Mouse (Mus musculus) adrenal gland, adult 8-10 months (tissue): ENCODE measurements around the gene Gipc3. TPM values are rescaled to one million over a fixed set of nuclear protein-coding genes. Genes with fewer than 3 reads are reported as not detected.

Source experiments
- DNase-seq: peaks from one replicate; pipeline ENCODE4 v3.0.0; 2022
- total RNA-seq, 4 experiments: library from RNA; stranded (reverse); gene quantifications; 2 replicates each; pipeline ENCODE4 v1.2.4; 2022

The Gipc3 gene
- total RNA-seq, 4 experiments from 2014 or later = 3.7 to 17.7 (median 9.3) TPM

DNA sequence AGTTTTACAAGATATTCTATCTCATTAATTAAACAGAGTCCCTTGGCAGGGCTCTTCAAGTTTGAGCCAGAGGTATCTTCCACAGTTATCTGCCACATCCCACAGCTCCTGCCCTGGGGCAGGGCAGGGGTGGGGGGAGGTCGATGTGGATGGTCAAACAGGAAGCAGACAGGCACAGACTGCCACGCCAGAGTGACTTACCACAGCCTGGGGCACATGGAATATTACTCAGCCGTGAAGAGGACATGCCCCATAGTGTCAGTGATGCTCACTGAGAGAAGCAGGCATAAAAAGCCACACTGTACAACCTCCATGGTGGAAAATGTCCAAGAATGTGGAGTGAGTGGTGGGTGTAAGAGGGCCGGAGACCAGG lies 2.1 kb upstream of the Gipc3 start:
- DNase-seq = no peak

DNA sequence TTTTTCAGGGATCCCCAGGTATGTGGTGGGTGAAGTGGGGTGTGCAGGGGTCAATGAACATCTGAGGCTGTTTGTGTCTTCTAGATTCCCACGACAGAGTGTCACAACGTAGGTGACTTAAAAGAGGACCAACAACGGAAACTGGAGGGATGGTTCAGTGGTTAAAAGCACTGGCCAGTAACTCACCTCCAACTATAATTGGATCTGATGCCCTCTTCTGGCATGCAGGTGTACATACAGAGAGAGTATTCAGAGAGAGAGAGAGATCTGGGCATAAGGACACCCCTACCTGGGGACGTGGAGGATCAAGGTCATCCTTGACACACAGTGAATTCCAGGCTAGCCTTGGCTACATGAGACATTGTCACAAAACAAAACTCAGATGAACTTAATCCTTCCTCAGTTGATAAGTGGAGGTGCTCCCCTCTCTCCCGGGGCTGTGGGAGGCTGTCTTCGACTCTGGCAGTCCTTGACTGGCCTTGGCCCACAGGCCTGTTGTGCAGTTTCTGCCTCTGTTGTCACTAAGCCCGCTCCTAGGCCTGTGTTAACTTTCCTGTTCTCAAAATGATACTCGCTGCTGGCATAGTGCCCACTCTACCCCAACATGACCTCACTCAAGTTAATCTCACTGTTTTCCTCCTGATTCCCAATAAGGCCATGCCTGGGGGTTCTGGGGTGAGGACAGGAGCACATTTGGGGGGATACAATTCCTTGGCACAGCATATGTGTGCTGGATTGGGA lies 1.5 kb upstream of the Gipc3 start:
- DNase-seq = no peak

DNA sequence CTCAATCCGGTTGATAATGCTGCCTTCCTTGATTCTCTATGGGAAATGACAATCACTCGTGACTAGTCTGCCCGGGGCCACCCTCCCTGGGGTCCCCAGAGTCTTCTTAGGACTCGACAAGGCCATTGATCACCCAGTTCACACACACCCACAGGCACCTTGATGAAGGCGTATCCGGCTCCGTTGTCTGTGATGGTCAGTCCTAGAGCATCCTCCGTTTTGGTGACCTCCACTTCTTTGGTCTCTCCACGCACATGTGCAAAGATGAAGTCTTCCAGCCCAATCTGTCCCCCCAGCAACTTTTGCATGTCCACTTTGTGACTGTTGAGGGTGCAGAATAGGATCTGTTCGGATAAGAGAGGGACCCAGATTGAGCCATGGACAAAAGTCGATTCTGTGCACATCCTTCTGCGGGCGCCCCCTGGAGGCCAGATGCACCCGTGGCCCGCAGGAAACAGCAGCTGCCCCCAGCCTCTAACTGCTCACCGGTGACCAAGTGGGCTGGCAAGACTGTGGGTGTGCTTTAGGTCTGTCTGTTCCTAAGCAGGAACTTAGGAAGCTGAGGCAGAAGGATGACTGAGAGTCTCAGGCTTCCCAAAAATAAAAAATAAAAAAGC lies 1.6 kb downstream of the Gipc3 start:
- DNase-seq = no peak

DNA sequence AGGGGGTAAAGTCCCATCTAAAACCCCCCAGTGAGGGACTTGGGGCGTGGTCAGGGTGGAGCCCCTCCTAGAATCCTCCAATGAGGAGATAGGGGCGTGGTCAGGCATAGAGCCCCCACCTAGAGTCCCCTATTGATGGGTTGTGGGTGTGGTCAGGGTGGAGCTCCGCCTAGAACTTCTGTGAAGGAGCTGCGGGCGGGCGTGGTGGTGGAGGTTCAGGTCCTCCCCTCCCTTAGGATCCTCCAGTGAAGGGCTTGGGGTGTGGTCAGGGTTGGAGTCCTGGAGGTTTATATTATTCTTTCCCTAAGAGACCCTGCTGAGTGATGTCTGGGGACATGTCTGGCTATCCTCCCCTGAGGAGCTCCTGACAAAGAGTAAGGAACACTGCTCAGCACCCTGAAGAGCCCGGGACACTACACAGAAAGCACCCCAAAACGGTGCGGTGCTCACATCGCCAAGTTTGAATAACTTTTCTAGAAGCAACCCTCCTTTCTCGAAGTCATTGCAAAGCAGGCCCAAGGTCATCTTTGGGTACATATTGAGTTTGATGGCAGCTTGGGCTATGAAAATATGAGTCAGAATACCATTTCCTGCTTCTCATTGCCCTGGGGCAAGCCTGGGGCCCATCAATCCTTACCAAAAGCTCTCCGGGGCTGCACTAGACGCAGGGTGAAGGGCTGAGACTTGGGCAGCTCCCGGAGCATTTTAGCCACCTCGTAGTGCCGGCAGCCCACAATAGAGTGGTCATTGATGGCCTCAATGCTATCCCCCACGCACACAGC lies 2.3 kb downstream of the Gipc3 start:
- no peak for DNase-seq

DNA sequence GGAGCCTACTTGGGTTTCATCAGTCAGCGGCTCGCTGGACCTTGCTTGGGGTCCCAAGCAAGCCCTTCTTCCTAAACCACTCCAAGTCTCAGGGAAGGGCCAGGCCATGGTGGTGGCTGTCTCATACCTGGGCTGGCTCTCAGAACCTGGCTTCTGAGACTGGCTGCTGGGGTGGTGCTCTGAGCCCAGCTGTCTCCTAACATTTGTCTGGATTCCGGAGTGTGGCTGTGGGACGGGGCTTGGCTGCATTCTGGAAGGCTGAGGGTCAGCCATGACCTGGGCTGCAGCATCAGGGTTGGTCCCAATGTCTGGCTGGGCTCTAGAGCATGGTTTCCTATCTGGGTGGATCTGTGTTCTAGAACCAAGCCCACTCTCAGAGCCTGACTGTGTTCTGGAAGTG lies 6.5 kb downstream of the Gipc3 start:
- DNase-seq = no peak

DNA sequence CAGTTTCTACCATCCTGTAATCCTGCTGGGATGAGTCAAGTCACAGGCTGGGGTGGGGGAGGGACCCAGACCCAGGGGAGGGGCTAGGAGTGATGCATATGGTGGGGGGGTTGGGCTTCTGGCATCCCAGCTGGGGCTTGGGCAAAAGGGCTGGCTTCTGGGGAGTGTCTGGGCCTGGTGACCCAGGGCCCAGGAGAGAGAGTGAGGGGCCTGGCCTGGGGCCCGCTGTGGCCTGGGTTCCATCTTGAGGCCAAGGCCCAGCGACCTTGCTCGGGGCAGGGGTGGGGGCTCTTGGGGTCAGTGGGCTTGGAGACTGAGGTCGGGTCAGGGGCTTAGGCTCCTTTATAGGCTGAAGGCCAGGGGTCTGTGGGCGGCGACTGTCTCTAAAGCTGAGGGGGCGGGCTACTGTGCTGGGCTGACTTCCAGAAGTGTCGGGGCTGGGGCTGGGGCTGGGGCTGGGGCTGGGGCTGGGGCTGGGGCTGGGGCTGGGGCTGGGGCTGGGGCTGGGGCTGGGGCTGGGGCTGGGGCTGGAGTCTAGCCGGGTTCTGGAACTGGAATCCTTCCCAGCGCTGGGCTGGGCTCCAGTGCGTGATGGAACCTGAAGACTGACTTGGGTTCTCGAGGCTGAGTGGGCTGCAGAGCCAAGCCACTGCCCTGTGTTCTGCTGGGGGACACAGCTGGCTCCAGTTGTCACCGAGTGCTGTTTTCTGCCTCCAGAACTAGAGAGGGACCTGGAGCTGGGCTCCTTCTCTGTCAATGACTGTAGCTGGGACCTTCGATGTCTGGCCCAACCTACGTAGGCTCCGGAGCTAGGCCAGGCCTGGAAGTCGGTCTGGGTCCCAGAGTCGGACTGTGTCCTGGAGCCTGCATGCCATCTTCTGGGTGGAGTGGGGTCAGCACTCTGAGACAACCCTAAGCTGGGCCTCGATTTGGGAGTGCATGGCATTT lies 7.4 kb downstream of the Gipc3 start:
- DNase-seq = no peak

DNA sequence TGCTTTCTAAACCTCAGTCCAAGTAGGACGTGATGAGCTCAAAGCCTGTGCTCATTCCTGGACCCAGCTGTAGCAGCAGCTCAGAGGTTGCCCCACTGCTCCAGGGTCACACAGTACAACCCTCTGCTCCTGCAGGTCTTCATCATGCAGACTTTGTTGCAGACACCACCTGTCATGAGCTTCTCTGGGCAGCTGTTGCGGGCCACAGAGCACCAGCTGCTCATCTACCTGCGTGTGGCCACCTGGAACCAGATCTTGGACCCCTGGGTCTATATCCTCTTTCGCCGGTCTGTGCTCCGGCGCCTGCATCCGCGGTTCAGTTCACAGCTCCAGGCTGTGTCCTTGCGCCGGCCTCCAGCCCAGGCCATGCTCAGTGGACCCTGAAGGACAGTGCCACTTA lies 8.7 kb downstream of the Gipc3 start:
- DNase-seq = no peak

DNA sequence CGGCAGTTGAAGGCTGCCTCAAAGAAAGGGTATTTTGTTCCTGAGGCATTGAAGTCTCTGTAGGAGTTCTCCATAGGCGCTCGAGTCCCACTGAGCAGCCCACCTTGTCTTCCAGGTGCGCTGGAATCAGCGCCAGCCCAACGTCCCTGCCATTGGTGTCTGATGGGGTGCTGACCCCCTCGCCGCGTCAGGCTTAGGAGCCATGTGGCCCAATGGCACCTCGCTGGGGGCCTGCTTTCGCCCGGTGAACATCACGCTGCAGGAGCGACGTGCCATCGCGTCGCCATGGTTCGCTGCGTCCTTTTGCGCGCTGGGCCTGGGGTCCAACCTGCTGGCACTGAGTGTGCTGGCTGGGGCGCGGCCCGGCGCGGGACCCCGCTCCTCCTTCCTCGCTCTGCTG lies 10.8 kb downstream of the Gipc3 start:
- no peak for DNase-seq

DNA sequence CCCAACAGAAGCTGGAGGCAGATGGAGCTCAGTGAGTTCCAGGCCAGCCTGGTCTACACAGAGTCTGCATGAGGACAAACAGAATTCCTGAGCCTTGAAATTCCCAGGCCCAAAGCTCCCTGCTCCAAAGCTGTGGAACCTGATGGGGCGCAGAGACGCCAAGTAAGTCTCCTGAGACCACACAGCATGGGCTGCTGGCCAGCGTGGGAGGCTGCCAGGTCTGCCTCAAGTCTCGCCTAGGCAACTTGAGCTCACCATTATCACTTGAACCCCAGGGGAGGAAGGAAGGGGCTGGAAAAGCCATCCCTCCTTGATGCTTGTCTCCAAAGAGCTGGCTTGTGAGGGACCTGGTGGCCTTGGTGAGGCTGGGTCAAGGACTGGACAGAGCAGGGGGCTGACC lies 13.1 kb downstream of the Gipc3 start:
- no peak for DNase-seq

DNA sequence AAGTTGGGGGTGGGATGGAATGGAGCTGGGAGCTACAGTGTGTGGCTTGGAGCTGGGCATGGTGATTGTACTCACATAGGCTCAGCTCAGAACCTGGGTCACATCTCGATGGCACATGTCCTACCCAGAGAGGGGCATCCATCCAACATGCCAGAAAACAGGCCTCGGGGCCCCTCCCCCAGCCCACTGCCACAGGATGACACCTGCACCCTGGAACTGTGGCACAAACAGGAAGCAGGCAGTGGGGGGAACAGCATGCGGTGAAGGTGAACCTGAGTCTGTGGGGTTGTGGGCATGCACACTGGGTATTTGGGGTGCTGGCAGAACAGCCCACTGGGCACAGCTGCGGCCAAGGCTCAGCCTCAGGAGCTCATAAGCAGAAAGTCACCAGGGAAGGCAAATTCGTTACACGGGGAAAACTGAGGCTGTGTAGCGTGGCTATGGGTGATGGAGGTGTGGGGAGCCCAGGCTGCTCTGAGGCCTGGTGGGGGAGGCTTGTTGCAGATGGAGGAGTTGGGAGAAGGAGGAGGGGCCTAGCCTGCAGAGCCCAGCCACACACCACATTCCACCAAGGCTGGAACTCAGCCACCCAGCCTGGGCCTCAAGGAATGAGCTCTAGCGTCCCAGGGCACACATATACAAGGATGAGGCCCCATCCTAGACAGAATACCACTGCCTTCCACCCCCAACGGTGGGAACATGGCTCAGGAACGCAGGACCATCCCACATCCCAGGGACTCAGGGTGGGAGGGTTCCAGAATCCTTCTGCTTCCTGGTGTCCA lies 13.7 kb downstream of the Gipc3 start:
- no peak for DNase-seq

DNA sequence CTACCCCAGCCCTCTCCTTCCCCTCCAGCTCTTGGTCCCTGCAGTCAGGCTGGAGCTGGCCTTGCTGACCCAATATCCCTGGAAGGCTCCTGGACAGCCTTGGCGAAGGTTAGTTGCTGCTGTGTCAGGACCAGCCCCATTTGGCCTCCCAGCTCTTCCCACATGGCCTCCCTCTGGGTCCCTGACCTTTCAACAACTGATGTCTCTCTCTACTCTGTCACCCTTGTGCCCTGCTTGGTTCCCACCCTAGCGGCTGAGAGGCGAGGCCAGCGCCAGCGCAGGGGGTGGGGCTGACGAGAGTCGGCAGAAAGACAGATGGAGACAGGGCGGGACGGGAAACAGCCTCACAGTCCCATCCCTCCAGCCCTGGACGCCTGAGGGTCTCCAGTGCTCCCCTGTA lies 14.7 kb downstream of the Gipc3 start, which contains the start of gene Tbxa2r:
Tbxa2r (plus strand) TSS at position 346 of the 400 bp plus-strand sequence.
- peak; percentile 93 for DNase-seq

DNA sequence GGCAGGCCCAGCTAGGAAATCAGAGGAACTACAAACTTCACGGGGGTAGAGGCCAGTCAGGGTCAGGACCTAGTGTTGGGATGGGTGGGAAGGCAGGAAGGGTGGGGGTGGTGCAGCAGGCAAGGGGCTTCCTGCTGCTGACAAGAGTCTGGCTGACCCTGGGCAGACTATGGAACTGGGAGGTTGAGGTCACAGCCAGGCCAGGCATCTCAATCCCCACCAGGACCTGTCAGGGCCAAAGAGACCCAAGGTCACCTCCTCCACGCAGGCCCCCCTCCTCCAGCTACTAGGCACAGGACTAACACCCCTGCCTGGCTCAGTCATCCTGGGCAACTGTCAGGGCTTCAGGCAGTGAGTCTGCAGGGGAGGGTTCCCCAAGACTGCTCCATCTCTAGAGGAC lies 15.1 kb downstream of the Gipc3 start:
- DNase-seq = no peak

DNA sequence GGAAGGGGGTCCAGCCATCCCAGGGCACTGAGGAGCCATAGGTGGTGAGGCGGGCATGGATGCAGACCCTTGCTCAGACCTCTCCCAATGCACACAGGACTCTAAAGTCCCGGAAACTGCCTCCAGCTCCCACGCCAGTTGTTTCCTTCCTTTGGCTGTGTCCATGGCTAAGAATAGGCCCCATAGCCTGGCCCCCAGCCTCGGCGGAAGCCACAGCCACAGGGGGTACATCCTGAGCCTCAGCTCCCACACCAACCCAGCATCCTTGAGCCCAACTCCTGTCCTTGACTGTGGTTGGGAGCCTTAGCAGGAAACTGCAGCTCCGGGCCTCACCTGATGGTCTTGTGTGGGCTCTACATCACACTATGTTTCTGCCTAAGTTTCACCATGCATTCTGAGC lies 16.2 kb downstream of the Gipc3 start:
- no peak for DNase-seq

DNA sequence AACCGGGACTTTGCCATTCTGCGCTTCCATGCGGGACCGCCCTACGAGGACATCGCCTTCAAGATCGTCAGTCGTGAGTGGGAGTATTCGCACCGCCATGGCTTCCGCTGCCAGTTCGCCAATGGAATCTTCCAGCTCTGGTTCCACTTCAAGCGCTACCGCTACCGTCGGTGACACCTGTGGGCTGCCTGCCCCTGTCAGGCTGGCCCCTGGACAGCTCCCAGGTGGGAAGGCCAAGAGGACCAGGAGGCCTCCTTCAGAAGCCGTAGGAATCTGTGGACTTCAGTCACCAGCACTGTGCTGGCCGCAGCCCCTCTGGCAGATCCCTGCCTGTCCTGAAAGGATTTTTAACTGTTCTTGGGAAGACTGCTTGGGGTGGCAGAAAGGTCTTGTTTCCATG lies 17.3 kb downstream of the Gipc3 start:
- no peak for DNase-seq

DNA sequence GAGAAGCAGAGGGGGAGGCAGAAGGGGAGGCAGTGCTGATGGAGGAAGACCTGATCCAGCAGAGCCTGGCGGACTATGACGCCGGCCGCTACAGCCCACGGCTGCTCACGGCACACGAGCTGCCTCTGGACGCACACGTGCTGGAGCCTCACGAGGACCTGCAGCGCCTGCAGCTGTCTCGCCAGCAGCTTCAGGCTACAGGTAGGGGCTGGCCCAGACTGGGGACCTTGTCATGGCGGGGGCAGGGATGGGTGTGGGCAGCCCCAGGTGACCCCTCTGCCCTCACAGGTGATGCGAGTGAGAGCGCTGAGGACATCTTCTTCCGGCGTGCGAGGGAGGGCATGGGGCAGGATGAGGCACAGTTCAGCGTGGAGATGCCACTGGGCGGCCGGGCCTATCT lies 17.9 kb downstream of the Gipc3 start:
- no peak for DNase-seq

DNA sequence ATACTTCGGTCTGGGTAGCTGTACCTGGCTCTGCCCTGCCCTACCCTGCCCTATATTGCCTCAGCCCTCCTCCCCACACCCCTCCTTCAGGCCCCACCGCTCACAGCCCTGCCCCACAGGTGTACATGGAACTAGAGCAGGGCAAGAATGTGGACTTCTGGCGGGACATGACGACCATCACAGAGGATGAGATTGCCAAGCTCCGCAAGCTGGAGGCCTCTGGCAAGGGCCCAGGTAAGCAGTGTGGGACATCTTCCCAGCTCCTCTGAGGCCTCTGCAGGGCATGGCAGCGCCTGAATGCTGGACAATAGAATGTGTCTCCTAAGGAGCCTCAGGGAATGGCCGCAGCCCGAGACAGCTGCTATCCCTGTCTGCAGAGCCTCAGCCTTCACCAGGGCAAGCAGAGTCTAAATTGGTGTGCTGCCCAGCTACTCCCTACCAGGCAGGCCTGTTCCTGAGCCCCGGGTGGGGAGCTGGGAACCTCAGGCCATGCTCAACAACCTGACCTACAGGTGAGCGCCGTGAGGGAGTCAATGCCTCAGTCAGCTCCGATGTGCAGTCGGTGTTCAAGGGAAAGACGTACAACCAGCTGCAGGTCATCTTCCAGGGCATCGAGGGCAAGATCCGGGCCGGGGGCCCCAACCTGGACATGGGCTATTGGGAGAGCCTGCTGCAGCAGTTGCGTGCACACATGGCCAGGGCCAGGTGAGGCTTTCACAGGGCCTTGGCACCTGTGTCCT lies 19.1 kb downstream of the Gipc3 start:
- DNase-seq = no peak

DNA sequence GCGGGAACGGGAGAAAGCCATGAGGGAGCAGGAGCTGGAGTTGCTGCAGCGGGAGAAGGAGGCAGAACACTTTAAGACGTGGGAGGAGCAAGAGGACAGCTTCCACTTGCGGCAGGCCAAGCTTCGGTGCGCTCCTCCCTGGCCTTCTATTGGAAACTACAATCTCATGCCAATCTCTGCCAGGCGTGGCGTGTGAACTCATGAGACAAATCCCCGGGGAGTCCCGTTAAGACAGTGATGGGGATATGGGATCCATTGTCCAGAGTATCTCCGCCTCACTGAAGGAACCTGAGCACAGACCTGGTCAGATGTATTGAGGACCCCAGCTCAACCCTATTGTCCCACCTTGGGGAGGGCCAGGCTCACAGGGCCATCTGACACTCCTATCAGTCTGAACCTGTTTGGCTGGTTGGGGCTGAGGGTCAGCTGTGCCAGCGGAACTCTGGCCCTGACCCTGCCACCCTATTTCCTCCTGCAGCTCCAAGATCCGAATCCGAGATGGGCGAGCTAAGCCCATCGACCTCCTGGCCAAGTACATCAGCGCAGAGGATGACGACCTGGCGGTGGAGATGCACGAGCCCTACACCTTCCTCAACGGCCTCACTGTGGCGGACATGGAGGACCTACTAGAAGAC lies 19.8 kb downstream of the Gipc3 start:
- DNase-seq = no peak

DNA sequence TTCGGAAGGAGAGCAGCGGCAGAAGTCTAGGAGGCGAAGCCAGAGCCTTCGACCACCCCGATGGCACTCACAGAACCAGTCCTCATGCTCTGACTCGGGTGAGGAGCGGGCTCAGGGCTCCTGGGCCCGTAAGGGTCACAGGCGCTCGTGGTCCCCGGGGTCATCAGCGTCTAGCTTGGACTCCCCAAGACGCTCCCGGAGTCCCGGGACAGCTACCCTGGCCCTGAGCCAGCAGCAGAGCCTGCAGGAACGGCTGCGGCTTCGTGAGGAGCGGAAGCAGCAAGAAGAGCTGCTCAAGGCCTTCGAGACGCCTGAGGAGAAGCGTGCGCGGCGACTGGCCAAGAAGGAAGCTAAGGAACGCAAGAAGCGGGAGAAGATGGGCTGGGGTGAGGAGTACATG lies 20.6 kb downstream of the Gipc3 start:
- no peak for DNase-seq

DNA sequence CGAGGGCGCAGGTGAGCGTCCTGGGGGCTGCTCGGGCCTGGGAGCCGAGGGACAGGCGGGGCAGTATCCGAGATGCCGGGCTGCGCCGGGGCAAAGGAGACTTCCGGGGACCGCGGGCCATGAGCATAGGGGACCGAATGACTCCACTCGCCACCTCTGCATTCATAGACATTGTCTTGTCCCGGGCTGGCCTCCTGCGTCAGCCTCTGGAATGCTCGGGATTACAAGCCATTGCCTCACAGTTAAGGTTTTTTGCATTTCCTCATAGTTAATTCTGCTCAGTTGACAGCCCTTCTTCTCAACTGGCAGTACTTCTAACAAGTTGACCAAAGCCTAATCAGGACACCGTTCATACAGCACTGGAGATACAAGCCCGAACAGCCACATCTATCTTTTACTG lies 21.6 kb downstream of the Gipc3 start:
- DNase-seq = no peak

DNA sequence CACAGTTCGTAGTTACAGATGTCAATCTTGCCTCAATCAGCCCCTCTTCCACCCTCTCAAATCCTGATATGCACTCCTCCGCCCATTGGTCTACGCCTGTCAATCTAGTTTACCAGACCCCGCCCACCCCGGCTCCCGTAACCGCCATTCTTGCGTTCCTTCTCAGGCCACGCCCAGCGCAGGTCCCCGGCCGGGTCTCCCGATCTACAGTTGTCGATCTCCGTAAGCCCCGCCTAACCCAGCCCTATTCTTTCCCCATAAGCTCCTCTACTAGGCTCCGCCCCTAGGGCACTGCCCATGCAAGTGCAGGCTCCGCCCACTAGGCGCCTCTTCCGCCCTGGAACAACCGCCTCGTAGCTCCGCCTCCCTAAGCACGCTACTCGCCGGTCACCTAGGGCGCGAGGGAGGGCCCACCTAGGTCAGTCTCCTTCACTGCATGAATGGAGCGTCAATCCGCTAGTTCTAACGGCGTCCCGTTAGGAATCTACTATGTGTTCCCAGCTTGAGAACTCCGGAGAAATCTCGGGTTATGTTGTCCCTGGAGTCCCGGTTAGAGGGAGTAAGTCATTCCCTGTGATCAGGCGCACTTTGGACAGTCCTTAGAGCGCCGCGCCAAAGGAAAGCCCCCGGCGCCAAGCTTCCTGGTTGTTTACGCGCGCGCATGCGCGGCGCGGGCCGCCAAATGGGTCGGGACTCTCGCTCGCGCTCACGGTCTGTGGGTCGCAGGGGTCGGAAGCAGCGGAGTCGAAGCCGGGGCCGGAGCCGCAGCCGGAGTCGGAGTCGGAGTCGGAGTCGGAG lies 22.3 kb downstream of the Gipc3 start, which contains the start of gene Cactin:
Cactin (plus strand) TSS at position 554 of the 798 bp plus-strand sequence.
- DNase-seq = peak; percentile 100
